Mouse (Mus musculus): ENCODE data around the gene Srsf3.
A peak's percentile ranks its signal among the peaks of the same experiment; 100 is the strongest.

Gene Srsf3

GRCm38 (mm10) chr17:29044925-29045319, 12.5 kb downstream of the Srsf3 start:
- no peak for DNase-seq (ENCODE audit: low spot score)

GRCm38 (mm10) chr17:29045741-29046530, 13.5 kb downstream of the Srsf3 start:
- peak; percentile 67 for DNase-seq (ENCODE audit: low spot score)

GRCm38 (mm10) chr17:29046863-29047262, 14.4 kb downstream of the Srsf3 start:
- DNase-seq (ENCODE audit: low spot score), result no peak

GRCm38 (mm10) chr17:29047697-29048514, 15.5 kb downstream of the Srsf3 start:
- no peak for DNase-seq (ENCODE audit: low spot score)

GRCm38 (mm10) chr17:29048748-29049507, 16.5 kb downstream of the Srsf3 start:
- peak; percentile 86 for DNase-seq (ENCODE audit: low spot score)

GRCm38 (mm10) chr17:29049508-29049889, 17.1 kb downstream of the Srsf3 start:
- DNase-seq (ENCODE audit: low spot score), result no peak

- no peak for DNase-seq (ENCODE audit: low spot score)
These were observed 17.5 kb downstream of the Srsf3 start for GRCm38 (mm10) chr17:29049923-29050322.

GRCm38 (mm10) chr17:29050791-29051190, 18.4 kb downstream of the Srsf3 start:
- DNase-seq (ENCODE audit: low spot score), result no peak

GRCm38 (mm10) chr17:29053067-29053466, 20.6 kb downstream of the Srsf3 start:
- DNase-seq (ENCODE audit: low spot score), result no peak

- peak; percentile 61 for DNase-seq (ENCODE audit: low spot score)
These were observed 21.4 kb downstream of the Srsf3 start for GRCm38 (mm10) chr17:29053841-29054240.

- DNase-seq (ENCODE audit: low spot score), result no peak
These were observed 22.0 kb downstream of the Srsf3 start for GRCm38 (mm10) chr17:29054429-29054828.

GRCm38 (mm10) chr17:29055586-29055985, 23.2 kb downstream of the Srsf3 start:
- DNase-seq (ENCODE audit: low spot score), result no peak

- no peak for DNase-seq (ENCODE audit: low spot score)
These were observed 23.8 kb downstream of the Srsf3 start for GRCm38 (mm10) chr17:29056207-29056606.

GRCm38 (mm10) chr17:29056699-29057151, 24.3 kb downstream of the Srsf3 start:
- no peak for DNase-seq (ENCODE audit: low spot score)

GRCm38 (mm10) chr17:29057361-29057890, 25.0 kb downstream of the Srsf3 start:
- DNase-seq (ENCODE audit: low spot score), result no peak

GRCm38 (mm10) chr17:29057961-29058360, 25.5 kb downstream of the Srsf3 start:
- peak; percentile 48 for DNase-seq (ENCODE audit: low spot score)

- DNase-seq (ENCODE audit: low spot score), result no peak
These were observed 26.1 kb downstream of the Srsf3 start for GRCm38 (mm10) chr17:29058487-29058886.

GRCm38 (mm10) chr17:29059581-29059980, 27.2 kb downstream of the Srsf3 start:
- no peak for DNase-seq (ENCODE audit: low spot score)

- DNase-seq (ENCODE audit: low spot score), result no peak
These were observed 28.5 kb downstream of the Srsf3 start for GRCm38 (mm10) chr17:29060946-29061345.

GRCm38 (mm10) chr17:29062119-29063035, 29.9 kb downstream of the Srsf3 start:
- DNase-seq (ENCODE audit: low spot score), result no peak

All from urinary bladder, postnatal 14 days (tissue).